Mouse (Mus musculus): ENCODE results near the gene Sapcd2.

GRCm38 (mm10) chr2:25408908-25409307 lies 36.8 kb downstream of the Sapcd2 start:
- TF ChIP-seq POLR2A (IDR thresholded peaks at IDR 0.05; ENCODE audit: extremely low read depth, insufficient read depth, low read length) (no peak), CTCF (IDR thresholded peaks at IDR 0.05; ENCODE audit: low read depth, low read length) (no peak)

All from liver, adult 2 months (tissue).